Mouse (Mus musculus) lung, postnatal 25 days (tissue): ENCODE data around the gene Palm.

Experiments
- DNase-seq: peaks from one replicate; pipeline ENCODE4 v3.0.0; 2022; ENCODE audit warnings: low spot score

Gene Palm

GRCm38 (mm10) chr10:79824413-79824812, 31.0 kb downstream of the Palm start:
- peak; percentile 59 for DNase-seq

GRCm38 (mm10) chr10:79831583-79831982, 38.2 kb downstream of the Palm start:
- no peak for DNase-seq

GRCm38 (mm10) chr10:79832026-79832785, 38.8 kb downstream of the Palm start:
- DNase-seq: no peak

- DNase-seq: no peak
Measured at GRCm38 (mm10) chr10:79832786-79833181, 39.4 kb downstream of the Palm start.

GRCm38 (mm10) chr10:79834769-79835398, 41.5 kb downstream of the Palm start:
- DNase-seq: peak; percentile 76

GRCm38 (mm10) chr10:79836918-79837317, 43.5 kb downstream of the Palm start:
- DNase-seq: no peak

- DNase-seq: no peak
Measured at GRCm38 (mm10) chr10:79838151-79838550, 44.8 kb downstream of the Palm start.

- DNase-seq: no peak
Measured at GRCm38 (mm10) chr10:79840091-79840490, 46.7 kb downstream of the Palm start.

- peak; percentile 82 for DNase-seq
Measured at GRCm38 (mm10) chr10:79840644-79841551, 47.5 kb downstream of the Palm start.

- no peak for DNase-seq
Measured at GRCm38 (mm10) chr10:79842322-79842721, 49.0 kb downstream of the Palm start.

GRCm38 (mm10) chr10:79843476-79843875, 50.1 kb downstream of the Palm start:
- no peak for DNase-seq

GRCm38 (mm10) chr10:79846553-79846952, 53.2 kb downstream of the Palm start:
- no peak for DNase-seq

- DNase-seq: no peak
Measured at GRCm38 (mm10) chr10:79849941-79850628, 56.7 kb downstream of the Palm start.

GRCm38 (mm10) chr10:79851653-79852052, 58.3 kb downstream of the Palm start:
- no peak for DNase-seq

- DNase-seq: peak; percentile 74
Measured at GRCm38 (mm10) chr10:79852107-79852789, 58.9 kb downstream of the Palm start.

GRCm38 (mm10) chr10:79852827-79853226, 59.5 kb downstream of the Palm start:
- no peak for DNase-seq

GRCm38 (mm10) chr10:79853392-79853791, 60.0 kb downstream of the Palm start:
- DNase-seq: peak; percentile 93

GRCm38 (mm10) chr10:79853860-79854795, 60.8 kb downstream of the Palm start, which contains the start of gene Ptbp1:
TSS of gene Ptbp1 (plus strand) at chr10:79854427.
- peak; percentile 99 for DNase-seq

- peak; percentile 71 for DNase-seq
Measured at GRCm38 (mm10) chr10:79854801-79855541, 61.6 kb downstream of the Palm start.
